Mouse (Mus musculus) midbrain, postnatal 0 days (tissue): ENCODE data around the gene March10. TPM values are rescaled to one million over a fixed set of nuclear protein-coding genes. Genes with fewer than 3 reads are reported as not detected.
A peak's percentile ranks its signal among the peaks of the same experiment; 100 is the strongest.

Experiments used
- ATAC-seq: fragments of 200-750 bp; cut with Nextera tagmentation; 2 replicates; pipeline ENCODE4 v1.8.0; 2017; ENCODE audit warnings: moderate number of reproducible peaks, mild to moderate bottlenecking, moderate TSS enrichment, moderate library complexity; ENCODE audit not compliant: low FRiP score
- DNase-seq: peaks from one replicate; pipeline ENCODE4 v3.0.0-alpha.2; 2015; ENCODE audit warnings: low spot score
- H3K27ac ChIP-seq: fragments of 300-500 bp; sonication (generic); 2 replicates; pipeline ENCODE4 v1.5.1; 2014; ENCODE audit warnings: low read depth, mild to moderate bottlenecking, low read length, mixed read lengths
- H3K27me3 ChIP-seq: fragments of 300-500 bp; sonication (generic); 2 replicates; pipeline ENCODE4 v1.6.1; 2014; ENCODE audit warnings: low read length, control low read depth, mixed read lengths; ENCODE audit not compliant: insufficient read depth
- H3K36me3 ChIP-seq: fragments of 300-500 bp; sonication (generic); 2 replicates; pipeline ENCODE4 v1.6.1; 2014; ENCODE audit warnings: low read length, control low read depth, mixed read lengths; ENCODE audit not compliant: insufficient read depth
- H3K4me1 ChIP-seq: fragments of 300-500 bp; sonication (generic); 2 replicates; pipeline ENCODE4 v1.6.1; 2014; ENCODE audit warnings: mild to moderate bottlenecking, control low read depth, antibody characterized with exemption, low read length, mixed read lengths; ENCODE audit not compliant: insufficient read depth
- H3K4me2 ChIP-seq: fragments of 300-500 bp; sonication (generic); 2 replicates; pipeline ENCODE4 v1.6.1; 2014; ENCODE audit warnings: low read depth, mild to moderate bottlenecking, low read length, mixed read lengths; ENCODE audit not compliant: poor library complexity, severe bottlenecking
- H3K4me3 ChIP-seq: fragments of 300-500 bp; sonication (generic); 2 replicates; pipeline ENCODE4 v1.5.1; 2014; ENCODE audit warnings: low read depth, mild to moderate bottlenecking, low read length, moderate library complexity
- H3K9ac ChIP-seq: fragments of 300-500 bp; sonication (generic); replicated peaks from 2 replicates; pipeline ENCODE4 v1.6.1; 2014; ENCODE audit warnings: mild to moderate bottlenecking, low read length, moderate library complexity, mixed read lengths; ENCODE audit not compliant: poor library complexity, severe bottlenecking
- H3K9me3 ChIP-seq: fragments of 300-500 bp; sonication (generic); 2 replicates; pipeline ENCODE4 v1.6.1; 2016; ENCODE audit warnings: low read length, control low read depth
- CTCF ChIP-seq: IDR thresholded peaks from 2 replicates; pipeline ENCODE4 v1.5.1; 2016; ENCODE audit warnings: antibody characterized with exemption, mild to moderate bottlenecking
- WGBS: fragments of 180-500 bp; shearing (Covaris S2); extraction: QIAGEN DNeasy Blood & Tissue Kit; methylation state at CpG from one replicate; pipeline ENCODE4 v1.1.7; 2014; 5-methylcytosine and 5-hydroxymethylcytosine counted together
- polyA plus RNA-seq: library from polyadenylated mRNA; unstranded; fragments of >200 nt; fragmentation: Nextera tagmentation; extraction: Ambion mirVana; gene quantifications from 2 replicates; pipeline ENCODE4 v1.2.1, GENCODE M21; 2015
- total RNA-seq: library from RNA; depleted of rRNA; stranded (reverse); fragments of >200 nt; gene quantifications from 2 replicates; pipeline ENCODE4 v1.2.3, GENCODE M21; 2014

March10 gene
- total and polyA plus RNA-seq, 2 experiments from 2014 or later, result 0.69 to 0.77 TPM

- no peak overlapping the region for H3K27ac ChIP-seq
- no peak for ATAC-seq
- no peaks in the 10 kb centered on the region for H3K4me1 ChIP-seq
- H3K4me3 ChIP-seq, result no peak overlapping the region
- H3K9me3 ChIP-seq, result no peaks in the 10 kb centered on the region
- H3K4me2 ChIP-seq, result no peak overlapping the region
- TF ChIP-seq CTCF, result no peak
- WGBS, result 77% methylated on average over 7 of the region's 7 CpGs
- H3K36me3 ChIP-seq, result no peaks in the 10 kb centered on the region
- DNase-seq, result no peak
- H3K27me3 ChIP-seq, result no peaks in the 10 kb centered on the region
- no peak overlapping the region for H3K9ac ChIP-seq
These were observed 35.7 kb downstream of the March10 start for GRCm38 (mm10) chr11:105420671-105421450.

- TF ChIP-seq CTCF, result no peak
- Histone ChIP-seq H3K4me3 (no peak overlapping the region), H3K9ac (no peak overlapping the region), H3K36me3 (no peaks in the 10 kb centered on the region), H3K4me2 (no peak overlapping the region), H3K27me3 (no peaks in the 10 kb centered on the region), H3K4me1 (no peaks in the 10 kb centered on the region), H3K27ac (no peak overlapping the region), H3K9me3 (no peaks in the 10 kb centered on the region)
- no peak for DNase-seq
- WGBS, result 86% methylated on average over 7 of the region's 7 CpGs
- ATAC-seq, result no peak
These were observed 36.6 kb downstream of the March10 start for GRCm38 (mm10) chr11:105419946-105420345.

DNA sequence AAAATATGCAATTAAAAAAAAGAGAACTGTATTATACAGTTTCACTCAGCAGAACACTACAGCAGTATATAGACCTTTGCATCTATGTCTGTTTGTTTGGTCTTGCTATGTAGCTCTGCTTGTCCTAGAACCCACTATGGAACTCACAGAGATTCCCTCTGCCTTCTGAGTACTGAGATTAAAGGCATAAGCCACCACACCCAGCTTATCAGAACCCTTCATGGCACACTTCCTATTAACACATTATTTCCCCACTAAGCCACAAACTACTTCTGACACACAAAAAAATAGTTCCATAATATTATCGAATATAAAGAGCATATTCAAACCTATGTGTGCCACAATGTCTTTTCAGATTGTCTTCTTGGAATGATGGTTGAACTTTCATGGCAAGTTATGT, 42.5 kb downstream of the March10 start:
- Histone ChIP-seq H3K27ac (no peak overlapping the region), H3K27me3 (no peaks in the 10 kb centered on the region), H3K4me1 (no peaks in the 10 kb centered on the region), H3K4me2 (no peak overlapping the region), H3K9me3 (no peaks in the 10 kb centered on the region), H3K9ac (no peak overlapping the region), H3K4me3 (no peak overlapping the region), H3K36me3 (no peaks in the 10 kb centered on the region)
- 95% methylated on average over 1 of the region's 1 CpGs for WGBS
- no peak for TF ChIP-seq CTCF
- no peak for DNase-seq
- no peak for ATAC-seq

- WGBS, result 91% methylated on average over 11 of the region's 11 CpGs
- ATAC-seq, result no peak
- DNase-seq, result no peak
- no peak overlapping the region for H3K4me2 ChIP-seq
- H3K9ac ChIP-seq, result no peak overlapping the region
- H3K27me3 ChIP-seq, result no peaks in the 10 kb centered on the region
- no peaks in the 10 kb centered on the region for H3K9me3 ChIP-seq
- TF ChIP-seq CTCF, result no peak
- no peaks in the 10 kb centered on the region for H3K36me3 ChIP-seq
- no peak overlapping the region for H3K4me3 ChIP-seq
- 0 out of 2 replicates have a peak, but pooled peaks cover 2% of the 10 kb centered on the region for H3K4me1 ChIP-seq
- H3K27ac ChIP-seq, result no peak overlapping the region
These were observed 47.1 kb downstream of the March10 start for GRCm38 (mm10) chr11:105409408-105409807.

- ATAC-seq, result no peak
- WGBS, result 53% methylated on average over 6 of the region's 6 CpGs
- Histone ChIP-seq H3K36me3 (no peaks in the 10 kb centered on the region), H3K4me2 (no peak overlapping the region), H3K9ac (no peak overlapping the region), H3K4me3 (no peak overlapping the region), H3K9me3 (no peaks in the 10 kb centered on the region), H3K27me3 (no peaks in the 10 kb centered on the region), H3K27ac (no peak overlapping the region), H3K4me1 (0 out of 2 replicates have a peak, but pooled peaks cover 2% of the 10 kb centered on the region)
- TF ChIP-seq CTCF, result no peak
- peak; percentile 22 for DNase-seq
These were observed 48.6 kb downstream of the March10 start for GRCm38 (mm10) chr11:105407846-105408441.

DNA sequence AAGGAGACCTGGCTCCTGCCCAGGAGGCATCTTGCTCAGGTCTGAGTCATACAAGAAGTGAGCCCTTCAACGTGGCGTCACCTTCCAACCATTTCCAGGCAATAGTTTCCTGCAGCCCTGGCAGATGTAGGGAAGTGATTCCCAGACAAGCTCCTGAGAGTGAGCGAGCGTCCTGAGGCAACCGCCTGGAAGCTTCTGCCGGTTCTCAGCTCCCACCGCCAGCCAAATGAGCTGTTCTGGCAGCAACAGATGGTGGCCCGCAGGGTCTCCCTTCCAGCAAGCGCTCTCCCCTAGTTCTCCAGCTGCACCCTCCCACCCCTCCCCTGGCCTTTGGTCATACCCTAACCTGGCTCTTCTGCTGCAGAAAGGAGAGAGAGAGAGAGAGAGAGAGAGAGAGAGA, 54.2 kb downstream of the March10 start:
- ATAC-seq (no peak), DNase-seq (peak; percentile 64)
- H3K4me2 ChIP-seq, result no peak overlapping the region
- no peaks in the 10 kb centered on the region for H3K4me1 ChIP-seq
- 56% methylated on average over 9 of the region's 9 CpGs for WGBS
- no peak for TF ChIP-seq CTCF
- H3K4me3 ChIP-seq, result no peak overlapping the region
- no peaks in the 10 kb centered on the region for H3K27me3 ChIP-seq
- H3K36me3 ChIP-seq, result no peaks in the 10 kb centered on the region
- H3K9me3 ChIP-seq, result no peaks in the 10 kb centered on the region
- no peak overlapping the region for H3K27ac ChIP-seq
- H3K9ac ChIP-seq, result no peak overlapping the region
